Mouse (Mus musculus) CH12.LX (cell line): ENCODE measurements around the gene Tjp3.

ENCODE experiments used
- CHD1 ChIP-seq: IDR thresholded peaks from 2 replicates; pipeline ENCODE4 v1.6.1; 2012; ENCODE audit warnings: low read depth, low read length, improper control_type of control experiment, inconsistent platforms
- CTCF ChIP-seq, 2 experiments: IDR thresholded peaks in 1 of 2; conservative IDR thresholded peaks in 1 of 2; 2 replicates each; pipeline ENCODE4 v1.5.1; 2011 to 2012; ENCODE audit warnings: low read depth in 2 of 2, low read length in 2 of 2, improper control_type of control experiment in 1 of 2, inconsistent platforms in 1 of 2, mild to moderate bottlenecking in 1 of 2, moderate library complexity in 1 of 2
- E2F4 ChIP-seq: IDR thresholded peaks from 2 replicates; pipeline ENCODE4 v1.6.1; 2011; ENCODE audit warnings: low read depth, low read length, improper control_type of control experiment; ENCODE audit not compliant: insufficient replicate concordance
- EP300 ChIP-seq: IDR thresholded peaks from 2 replicates; pipeline ENCODE4 v1.6.1; 2011; ENCODE audit warnings: low read length, improper control_type of control experiment
- ETS1 ChIP-seq: conservative IDR thresholded peaks from 2 replicates; pipeline ENCODE4 v1.6.1; 2012; ENCODE audit warnings: low read depth, mild to moderate bottlenecking, inconsistent platforms, low read length, improper control_type of control experiment, moderate library complexity
- JUND ChIP-seq: conservative IDR thresholded peaks from 2 replicates; pipeline ENCODE4 v1.6.1; 2011; ENCODE audit warnings: low read depth, low read length, improper control_type of control experiment
- MAFK ChIP-seq: IDR thresholded peaks from 2 replicates; pipeline ENCODE4 v1.6.1; 2011; ENCODE audit warnings: low read length, improper control_type of control experiment; ENCODE audit not compliant: insufficient replicate concordance
- MAX ChIP-seq: IDR thresholded peaks from 2 replicates; pipeline ENCODE4 v1.6.1; 2011; ENCODE audit warnings: low read length, improper control_type of control experiment
- MAZ ChIP-seq: IDR thresholded peaks from 2 replicates; pipeline ENCODE4 v1.6.1; 2012; ENCODE audit warnings: low read depth, mild to moderate bottlenecking, inconsistent platforms, low read length, improper control_type of control experiment, moderate library complexity
- POLR2A ChIP-seq: IDR thresholded peaks from 2 replicates; pipeline ENCODE4 v1.6.1; 2011; ENCODE audit warnings: low read depth, mild to moderate bottlenecking, improper control_type of control experiment, low read length
- POLR2AphosphoS2 ChIP-seq: IDR thresholded peaks from 2 replicates; pipeline ENCODE4 v1.6.1; 2011; ENCODE audit warnings: low read depth, low read length, improper control_type of control experiment
- UBTF ChIP-seq: IDR thresholded peaks from 2 replicates; pipeline ENCODE4 v1.6.1; 2012; ENCODE audit warnings: low read depth, mild to moderate bottlenecking, inconsistent platforms, low read length, improper control_type of control experiment, moderate library complexity
- ZC3H11A ChIP-seq: IDR thresholded peaks from 2 replicates; pipeline ENCODE4 v1.6.1; 2012; ENCODE audit warnings: low read depth, mild to moderate bottlenecking, inconsistent platforms, low read length, improper control_type of control experiment
- ZNF384 ChIP-seq: IDR thresholded peaks from 2 replicates; pipeline ENCODE4 v1.6.1; 2012; ENCODE audit warnings: low read depth, low read length, improper control_type of control experiment, inconsistent platforms

DNA sequence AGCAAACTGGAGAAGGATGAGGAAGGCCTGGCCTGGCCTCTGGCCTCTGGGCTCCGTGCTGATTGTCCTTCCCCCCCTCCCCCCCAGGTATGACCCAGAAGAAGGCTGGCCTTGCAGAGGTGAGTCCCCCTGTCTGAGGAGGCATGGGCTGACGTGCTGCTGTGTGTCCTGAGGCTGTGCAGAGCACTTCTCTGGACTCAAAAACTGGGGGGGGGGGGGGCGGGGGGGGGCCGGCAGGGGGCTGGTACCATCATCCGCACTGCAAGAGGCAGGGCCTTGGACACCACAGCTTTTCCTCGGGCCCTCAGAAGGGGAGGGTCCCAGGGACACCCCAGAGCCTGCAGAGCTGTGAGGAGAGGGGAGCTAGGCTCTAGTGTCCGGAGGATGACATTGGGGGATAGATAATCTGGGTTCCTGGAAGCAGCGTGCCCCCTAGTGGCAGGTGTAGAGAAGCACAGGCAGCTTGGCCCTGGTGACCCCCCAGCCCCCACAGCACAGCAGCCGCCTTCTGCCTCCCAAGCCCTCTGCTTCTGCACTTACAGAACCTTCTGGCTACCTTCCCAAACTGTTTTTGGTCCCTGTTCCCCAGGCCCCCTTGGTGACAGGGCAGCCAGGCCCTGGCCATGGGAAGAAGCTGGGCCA, 13.3 kb upstream of the Tjp3 start:
- TF ChIP-seq EP300 (no peak), POLR2A (no peak), MAX (peak; percentile 25; the same call in 1 of the 2 replicates), MAFK (no peak), E2F4 (no peak), JUND (no peak), MAZ (no peak), ETS1 (no peak), ZC3H11A (peak; percentile 51), CTCF (conservative IDR thresholded peaks at IDR 0.05 in 1 of 2, IDR thresholded peaks at IDR 0.05 in 1 of 2; ENCODE audit: low read depth in 2 of 2, low read length in 2 of 2) (peak; percentile 74 to 94), CHD1 (no peak), UBTF (no peak), POLR2AphosphoS2 (no peak), ZNF384 (no peak)
